Mouse (Mus musculus): ENCODE measurements around the gene Olfr1306. TPM values are rescaled to one million over a fixed set of nuclear protein-coding genes. Genes with fewer than 3 reads are reported as not detected.

Olfr1306 gene
- total RNA-seq (2021): not detected
- long read RNA-seq, experiment 1: 0 reads
- long read RNA-seq, experiment 2: 0 reads

- no peak for DNase-seq (ENCODE audit: low spot score in 2 of 2)
These were observed at the start of gene Olfr1306 for GRCm38 (mm10) chr2:111916171-111916570. Gene Olfr1306, minus strand, starts transcription at chr2:111916271.

DNA sequence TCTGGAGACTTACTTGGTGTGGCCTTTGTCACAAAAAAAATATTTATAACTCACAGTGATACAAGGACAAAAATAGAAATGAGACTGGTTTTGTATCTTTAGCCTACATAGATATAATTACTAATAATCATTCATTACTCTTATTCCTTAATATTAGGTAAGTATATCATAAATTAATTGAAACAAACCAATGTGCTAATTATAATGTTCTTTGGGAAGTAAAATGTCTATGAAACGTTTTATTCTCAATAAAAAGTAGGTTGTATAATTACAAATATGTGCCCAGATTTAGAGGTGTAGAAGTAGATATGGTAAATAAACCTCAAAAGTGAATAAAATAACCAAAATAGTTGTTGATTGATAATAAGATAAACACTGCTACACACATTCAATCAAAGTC is 48.8 kb upstream of the Olfr1306 start, which contains the start of gene Olfr1308:
Gene Olfr1308, minus strand, starts transcription at position 101 of the 400 bp plus-strand sequence.
- no peak for DNase-seq (ENCODE audit: low spot score in 2 of 2)

DNA sequence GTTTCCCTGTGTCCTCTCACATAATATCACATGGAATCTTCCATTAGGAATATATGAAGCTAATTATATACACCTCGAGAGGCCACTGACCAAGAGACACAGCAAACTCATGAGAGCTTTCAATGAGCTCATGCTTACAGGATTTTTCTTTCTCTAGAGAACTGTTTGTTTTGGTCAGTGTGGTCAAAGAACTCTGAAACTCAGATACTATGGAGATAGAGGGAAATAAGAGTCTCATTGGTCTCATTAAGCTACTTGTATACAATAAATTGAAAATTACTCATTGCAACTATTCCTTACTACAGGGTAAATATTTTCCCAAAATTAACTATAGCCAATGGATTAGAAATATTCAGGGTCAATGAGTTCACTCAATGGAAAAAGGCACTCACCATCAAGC is 33.3 kb upstream of the Olfr1306 start, which contains the start of gene Olfr1307:
Gene Olfr1307, minus strand, starts transcription at position 101 of the 400 bp plus-strand sequence.
- DNase-seq (ENCODE audit: low spot score in 2 of 2): no peak

- no peak for DNase-seq (ENCODE audit: low spot score in 2 of 2)
These were observed 39.0 kb downstream of the Olfr1306 start, which contains the start of gene Olfr1305 for GRCm38 (mm10) chr2:111877049-111877448. Gene Olfr1305, minus strand, starts transcription at chr2:111877149.

Other genes with a start within 250 kb of the Olfr1306 start
- not detected for gene Olfr1301, start 165.3 kb downstream of the Olfr1306 start, total RNA-seq (2021)
- gene Olfr1302, start 138.8 kb downstream of the Olfr1306 start, total RNA-seq (2021): not detected
- gene Olfr1303, start 95.9 kb downstream of the Olfr1306 start, total RNA-seq (2021): not detected
- not detected for gene Olfr1305, start 39.1 kb downstream of the Olfr1306 start, total RNA-seq (2021)
- not detected for gene Olfr1307, start 33.2 kb upstream of the Olfr1306 start, total RNA-seq (2021)
- not detected for gene Olfr1308, start 48.7 kb upstream of the Olfr1306 start, total RNA-seq (2021)
- not detected for gene Olfr1309, start 74.0 kb upstream of the Olfr1306 start, total RNA-seq (2021)
- gene Olfr1310, start 96.4 kb upstream of the Olfr1306 start, total RNA-seq (2021): not detected
- not detected for gene Olfr1311, start 108.1 kb upstream of the Olfr1306 start, total RNA-seq (2021)
- not detected for gene Olfr1312, start 134.0 kb upstream of the Olfr1306 start, total RNA-seq (2021)
- gene Olfr1313, start 161.6 kb upstream of the Olfr1306 start, total RNA-seq (2021): not detected
- gene Olfr1314, start 180.5 kb upstream of the Olfr1306 start, total RNA-seq (2021): not detected
- not detected for gene Olfr1315-ps1, start 199.2 kb upstream of the Olfr1306 start, total RNA-seq (2021)
- not detected for gene Olfr1316, start 218.7 kb upstream of the Olfr1306 start, total RNA-seq (2021)
- not detected for gene Olfr1317, start 224.1 kb upstream of the Olfr1306 start, total RNA-seq (2021)
- not detected for gene Olfr1318, start 237.9 kb upstream of the Olfr1306 start, total RNA-seq (2021)

All from left cerebral cortex, adult 18-20 months (tissue).